Mouse (Mus musculus) ES-E14 (cell line): Measurements from ENCODE around the gene Cpd. TPM values are rescaled to one million over a fixed set of nuclear protein-coding genes. Genes with fewer than 3 reads are reported as not detected.

ENCODE experiments used
- DNase-seq: peaks from one replicate; pipeline ENCODE4 v3.0.0-alpha.2; 2013; ENCODE audit warnings: low read depth, low spot score
- H3K27ac ChIP-seq: 2 replicates; pipeline ENCODE4 v1.5.1; 2012; ENCODE audit warnings: low read depth, mild to moderate bottlenecking, low read length, moderate library complexity, mixed read lengths; ENCODE audit not compliant: poor library complexity, insufficient read depth, severe bottlenecking
- H3K36me3 ChIP-seq: 2 replicates; pipeline ENCODE4 v1.6.1; 2012; ENCODE audit warnings: mild to moderate bottlenecking, low read length, moderate library complexity, mixed read lengths; ENCODE audit not compliant: control insufficient read depth, poor library complexity, insufficient read depth, severe bottlenecking
- H3K4me1 ChIP-seq, 2 experiments: fragments of 150-350 bp in 1 of 2; sonication (generic) in 1 of 2; 2 replicates each; pipeline ENCODE4 v1.6.1; 2012; ENCODE audit warnings: low read length in 2 of 2, mild to moderate bottlenecking in 1 of 2, mixed read lengths in 1 of 2; ENCODE audit not compliant: control insufficient read depth in 2 of 2, insufficient read depth in 2 of 2, poor library complexity in 1 of 2
- H3K4me3 ChIP-seq, 2 experiments: fragments of 150-350 bp in 1 of 2; sonication (generic) in 1 of 2; 2 replicates each; pipeline ENCODE4 v1.5.1; 2012; ENCODE audit warnings: low read length in 2 of 2, low read depth in 1 of 2, mild to moderate bottlenecking in 1 of 2, mixed read lengths in 1 of 2; ENCODE audit not compliant: insufficient read depth in 1 of 2, poor library complexity in 1 of 2, severe bottlenecking in 1 of 2
- H3K9ac ChIP-seq: 2 replicates; pipeline ENCODE4 v1.6.1; 2012; ENCODE audit warnings: low read depth, mild to moderate bottlenecking, low read length, mixed read lengths; ENCODE audit not compliant: poor library complexity, insufficient read depth, severe bottlenecking
- H3K9me3 ChIP-seq: fragments of 150-350 bp; sonication (generic); 2 replicates; pipeline ENCODE4 v1.6.1; 2012; ENCODE audit warnings: low read depth, mild to moderate bottlenecking, low read length; ENCODE audit not compliant: control insufficient read depth, insufficient read depth
- CHD2 ChIP-seq: IDR thresholded peaks from 2 replicates; pipeline ENCODE4 v1.6.1; 2014; ENCODE audit warnings: mild to moderate bottlenecking, low read depth, low read length, inconsistent platforms
- HCFC1 ChIP-seq: IDR thresholded peaks from 2 replicates; pipeline ENCODE4 v1.6.1; 2012; ENCODE audit warnings: low read length, inconsistent platforms, borderline replicate concordance; ENCODE audit not compliant: insufficient read depth
- MAFK ChIP-seq: IDR thresholded peaks from 2 replicates; pipeline ENCODE4 v1.6.1; 2014; ENCODE audit warnings: mild to moderate bottlenecking, low read depth, low read length, inconsistent platforms; ENCODE audit not compliant: insufficient read depth
- ZC3H11A ChIP-seq: IDR thresholded peaks from 2 replicates; pipeline ENCODE4 v1.6.1; 2012; ENCODE audit warnings: low read depth, mild to moderate bottlenecking, inconsistent platforms, low read length, borderline replicate concordance
- ZNF384 ChIP-seq: IDR thresholded peaks from 2 replicates; pipeline ENCODE4 v1.6.1; 2012; ENCODE audit warnings: low read depth, low read length, inconsistent platforms
- in situ Hi-C, 2 experiments: fragments of 600-800 bp; cut with MboI; formaldehyde crosslinking; loops; one replicate each; pipeline ENCODE4 v1.15.1; 2025; ENCODE audit warnings: low sequenced_read_pairs in 2 of 2, inconsistent platforms in 1 of 2; ENCODE audit not compliant: unreplicated experiment in 2 of 2
- total RNA-seq: library from RNA; depleted of rRNA; stranded (reverse); fragments of 300-350 nt; gene quantifications from 2 replicates; pipeline ENCODE4 v1.2.3, GENCODE M21; 2012

The Cpd gene
- total RNA-seq, 1 experiment, result 27.8 TPM

GRCm38 (mm10) chr11:76891738-76892349 is 45.0 kb upstream of the Cpd start:
- H3K36me3 ChIP-seq, result no peaks in the 10 kb centered on the region
- H3K4me1 ChIP-seq, result no peaks in the 10 kb centered on the region
- H3K9me3 ChIP-seq, result no peaks in the 10 kb centered on the region
- in situ Hi-C loops, result no loop called here
- TF ChIP-seq ZC3H11A, result no peak
- TF ChIP-seq HCFC1, result no peak
- no peak for TF ChIP-seq ZNF384
- TF ChIP-seq MAFK, result no peak
- TF ChIP-seq CHD2, result no peak
- no peak overlapping the region for H3K9ac ChIP-seq
- no peak overlapping the region for H3K4me3 ChIP-seq
- H3K27ac ChIP-seq, result no peak overlapping the region
- no peak for DNase-seq

- in situ Hi-C loops, result no loop called here
- no peak for DNase-seq
- Histone ChIP-seq H3K4me1 (no peaks in the 10 kb centered on the region), H3K9ac (no peak overlapping the region), H3K4me3 (no peak overlapping the region), H3K27ac (no peak overlapping the region), H3K9me3 (no peaks in the 10 kb centered on the region), H3K36me3 (no peaks in the 10 kb centered on the region)
- TF ChIP-seq HCFC1 (no peak), CHD2 (no peak), ZNF384 (no peak), ZC3H11A (no peak), MAFK (no peak)
These were observed 44.4 kb upstream of the Cpd start for GRCm38 (mm10) chr11:76891171-76891570.

GRCm38 (mm10) chr11:76889339-76890164 is 42.7 kb upstream of the Cpd start:
- Histone ChIP-seq H3K9ac (no peak overlapping the region), H3K4me1 (no peaks in the 10 kb centered on the region), H3K27ac (no peak overlapping the region), H3K4me3 (no peak overlapping the region), H3K9me3 (no peaks in the 10 kb centered on the region), H3K36me3 (no peaks in the 10 kb centered on the region)
- no peak for TF ChIP-seq MAFK
- no peak for TF ChIP-seq CHD2
- TF ChIP-seq ZC3H11A, result no peak
- TF ChIP-seq HCFC1, result no peak
- TF ChIP-seq ZNF384, result no peak
- in situ Hi-C loops, result no loop called here
- DNase-seq, result no peak

- H3K4me1 ChIP-seq, result no peaks in the 10 kb centered on the region
- no peak overlapping the region for H3K4me3 ChIP-seq
These were observed 37.6 kb upstream of the Cpd start for GRCm38 (mm10) chr11:76884451-76884850.

More at GRCm38 (mm10) chr11:76884451-76884850, 37.6 kb upstream of the Cpd start:
- Histone ChIP-seq H3K9ac (no peak overlapping the region), H3K36me3 (no peaks in the 10 kb centered on the region), H3K27ac (no peak overlapping the region), H3K9me3 (no peaks in the 10 kb centered on the region)
- no peak for TF ChIP-seq ZNF384
- TF ChIP-seq CHD2, result no peak
- TF ChIP-seq MAFK, result no peak
- TF ChIP-seq ZC3H11A, result no peak
- TF ChIP-seq HCFC1, result no peak
- no peak for DNase-seq
- in situ Hi-C loops, result no loop called here
